Mouse (Mus musculus) cerebellum, adult (tissue): ENCODE results near the gene Grifin.

Source experiments
- ATAC-seq: cut with Nextera tagmentation; 2 replicates; pipeline ENCODE4 v1.9.2; 2017; ENCODE audit warnings: mild to moderate bottlenecking, moderate library complexity, mixed read lengths; ENCODE audit not compliant: insufficient number of reproducible peaks, low FRiP score, low TSS enrichment

The Grifin gene

DNA sequence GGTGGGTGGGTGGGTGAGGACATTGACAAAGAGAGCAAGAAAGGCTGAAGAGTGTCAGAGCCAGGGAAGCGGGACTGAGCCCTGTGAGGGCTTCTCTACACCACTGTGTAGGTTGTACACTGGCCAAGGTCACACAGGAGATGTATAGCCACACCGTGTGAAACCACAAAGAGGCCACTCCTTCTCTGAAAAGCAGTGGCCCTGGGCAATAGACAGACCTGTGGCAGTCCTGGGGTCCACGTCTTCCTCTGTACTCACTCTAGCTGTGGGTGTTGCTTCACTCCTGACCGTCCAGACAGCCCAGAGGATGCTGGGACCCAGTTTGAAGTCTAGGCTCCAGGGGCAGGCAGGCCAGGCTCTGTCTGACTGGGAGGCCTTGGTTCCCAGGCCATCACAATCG, 30.0 kb upstream of the Grifin start:
- ATAC-seq: no peak

DNA sequence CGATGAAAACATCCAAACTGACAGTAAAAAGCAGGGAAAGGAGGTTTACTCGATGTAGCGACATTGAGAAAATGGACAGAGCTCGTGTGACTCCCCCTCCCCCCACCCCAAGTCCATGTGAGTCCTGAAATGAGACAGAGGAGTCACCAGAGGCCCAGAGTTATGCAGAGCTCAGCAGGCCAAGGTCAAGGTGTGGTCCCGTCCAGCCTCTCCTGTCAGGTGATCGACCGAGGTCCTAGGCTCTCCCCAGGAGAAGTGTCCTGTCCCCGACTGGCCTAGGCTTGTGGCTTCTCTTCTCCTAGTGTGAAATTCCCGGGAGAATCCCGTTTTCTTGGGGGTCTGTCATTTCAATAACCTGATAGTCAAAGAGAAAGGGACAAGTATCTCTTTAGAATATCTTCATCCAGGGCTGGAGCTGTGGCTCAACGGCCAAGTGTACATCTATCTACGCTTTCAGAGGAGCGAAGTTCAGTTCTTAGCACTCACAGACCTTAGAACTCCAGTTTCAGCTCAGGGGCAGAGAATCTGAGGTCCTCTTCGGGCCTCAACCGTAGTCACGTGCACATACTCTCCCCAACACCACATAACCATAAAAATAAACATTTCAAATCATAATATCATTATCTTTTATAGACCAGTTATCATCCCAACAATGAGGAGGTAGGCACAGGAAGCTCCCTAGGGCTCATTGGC, 24.4 kb upstream of the Grifin start:
- no peak for ATAC-seq

DNA sequence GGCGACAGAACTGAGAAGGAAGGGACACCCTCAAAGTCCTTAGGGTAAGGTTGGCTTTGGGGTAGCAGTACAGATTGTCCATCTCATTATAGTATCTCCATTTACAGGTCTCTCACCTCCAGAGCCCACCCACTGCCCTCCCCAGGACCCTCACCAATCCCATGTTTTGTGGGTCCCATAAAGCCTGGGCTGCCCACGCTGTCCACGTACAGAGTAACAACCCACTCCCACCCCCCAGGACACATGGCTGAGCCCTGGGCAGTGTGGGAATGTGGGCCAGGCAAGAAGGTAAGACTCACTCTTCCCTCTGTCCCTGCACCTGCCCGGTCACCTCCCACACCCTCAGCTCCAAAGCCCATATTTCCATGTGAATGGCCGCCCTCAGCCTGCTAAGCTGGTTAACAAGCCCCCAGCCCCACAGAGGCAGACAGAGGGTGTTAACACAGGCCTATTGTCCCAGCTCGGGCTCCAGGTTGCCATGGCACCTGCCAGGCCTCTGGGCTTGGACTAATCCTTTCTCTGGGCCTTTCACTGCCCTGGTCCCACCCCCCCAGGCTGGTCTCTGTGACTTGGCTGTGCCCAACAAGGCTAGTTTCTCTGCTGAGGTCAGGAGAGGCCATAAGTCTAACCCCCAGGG, 19.0 kb upstream of the Grifin start:
- no peak for ATAC-seq

DNA sequence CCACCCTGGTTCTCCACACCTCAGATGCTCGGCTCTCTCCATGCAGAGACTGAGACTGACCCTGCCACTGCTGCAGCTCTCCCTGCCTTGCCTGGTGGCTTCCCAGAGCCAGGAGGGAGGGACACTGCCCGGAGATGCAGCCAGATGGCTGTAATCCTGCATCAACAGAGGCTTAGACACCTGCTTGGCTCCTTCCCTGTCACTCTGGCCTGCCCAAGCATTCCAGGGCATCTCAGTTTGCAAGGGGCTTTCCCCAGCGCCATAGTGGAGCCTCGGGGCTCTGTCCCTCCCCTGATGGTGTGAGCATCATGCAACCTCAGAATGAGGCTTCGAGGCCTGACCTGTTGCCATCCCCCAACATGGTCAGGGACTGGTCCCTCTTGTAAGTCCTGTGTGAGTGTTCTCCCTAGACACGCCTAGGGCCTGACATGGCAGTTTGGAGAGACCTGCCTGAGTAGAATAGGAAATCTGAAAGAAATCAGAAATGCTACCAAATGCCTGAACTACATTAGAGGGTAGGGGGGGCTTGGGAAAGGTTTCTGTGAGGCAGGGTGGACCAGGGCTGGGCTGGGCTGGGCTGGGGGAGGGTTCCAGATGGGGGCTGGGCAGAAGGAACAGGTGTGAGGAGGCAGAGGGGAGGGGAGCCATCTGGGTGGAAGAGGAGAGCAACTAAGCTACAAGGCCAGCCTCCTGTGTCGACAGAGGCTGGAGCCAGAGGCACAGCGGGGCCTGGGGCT, 18.3 kb upstream of the Grifin start:
- no peak for ATAC-seq

DNA sequence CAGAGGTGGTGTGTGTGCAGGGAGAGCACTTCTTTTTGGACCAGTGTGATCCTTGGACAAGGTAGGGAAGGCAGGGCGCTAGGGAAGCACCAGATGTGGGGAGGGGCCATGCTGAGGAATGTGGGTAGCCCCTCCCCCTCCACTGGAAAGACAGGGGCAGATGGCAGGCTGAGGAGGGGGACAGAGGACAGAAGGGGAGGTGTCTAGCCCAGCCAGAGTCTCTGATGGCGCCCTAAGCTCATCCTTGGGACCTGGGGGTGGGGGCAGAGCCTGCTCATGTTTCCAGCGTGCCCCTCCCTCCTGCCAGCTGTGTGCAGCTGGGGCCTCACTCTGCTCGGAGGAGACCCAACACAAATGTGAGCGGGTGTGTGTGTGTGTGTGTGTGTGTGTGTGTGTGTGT, 16.7 kb upstream of the Grifin start:
- no peak for ATAC-seq

DNA sequence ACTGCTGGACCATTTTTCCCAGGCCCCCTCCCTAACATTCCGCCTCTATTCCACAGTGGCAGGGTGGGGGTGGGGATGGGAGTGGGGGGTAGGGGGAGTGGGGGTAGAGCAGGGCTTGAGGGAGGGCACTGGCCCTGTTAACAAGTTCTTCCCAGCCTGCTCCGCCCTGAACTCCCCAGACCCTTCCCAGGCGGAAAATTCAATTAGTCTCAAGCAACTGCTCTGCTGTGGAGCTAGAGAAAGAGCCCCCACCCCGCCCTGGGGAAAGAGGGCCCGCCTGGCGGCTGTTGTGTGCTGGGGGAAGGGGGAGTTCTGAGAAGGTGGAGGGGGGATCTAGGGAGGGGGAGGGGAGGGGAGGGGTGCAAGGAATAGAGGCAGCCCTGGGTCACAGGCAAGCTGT, 14.9 kb upstream of the Grifin start:
- ATAC-seq: no peak

DNA sequence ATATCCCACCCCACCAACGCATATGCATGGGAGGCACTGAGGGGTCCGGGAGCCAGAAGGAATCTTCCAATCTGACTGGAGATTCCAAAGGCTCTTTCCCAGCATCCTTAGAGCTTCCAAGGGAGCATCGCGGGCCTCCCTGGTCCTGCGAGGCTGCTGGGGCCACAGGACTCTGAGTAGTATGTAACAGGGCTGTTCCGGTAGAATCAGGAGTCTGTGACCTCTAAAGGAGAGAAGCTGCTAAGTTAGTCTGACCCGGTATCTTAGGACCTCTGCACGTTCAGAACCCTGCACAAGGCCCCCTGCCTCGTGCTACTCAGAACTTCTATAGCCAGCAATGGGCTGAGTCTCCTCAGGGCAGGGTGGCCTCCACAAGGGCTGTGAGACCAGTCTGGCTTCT, 14.3 kb upstream of the Grifin start:
- ATAC-seq: no peak

DNA sequence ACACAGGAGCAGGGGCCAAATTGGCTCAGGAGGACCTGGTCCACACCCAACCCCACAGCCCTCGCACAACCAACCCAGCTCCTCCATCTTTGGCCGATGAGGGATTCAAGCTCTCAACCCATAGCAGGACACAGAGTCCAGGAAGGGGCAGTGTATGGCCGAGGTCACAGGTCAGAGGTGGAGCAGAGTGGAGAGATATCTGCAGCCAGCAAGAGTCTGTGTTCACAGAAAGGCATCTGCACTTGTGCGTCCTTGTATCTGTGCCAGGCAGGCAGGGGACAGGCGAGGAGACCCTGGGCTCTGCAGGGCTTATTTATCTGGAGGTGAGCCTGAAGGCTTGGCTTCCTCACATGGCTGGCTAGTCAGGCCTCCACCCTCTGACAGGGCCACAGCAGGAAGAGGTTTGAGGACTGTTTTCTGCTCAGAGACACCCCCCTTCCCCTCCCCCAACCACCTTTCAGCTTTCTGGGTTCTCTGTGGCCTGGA, 10.6 kb upstream of the Grifin start:
- ATAC-seq: no peak

DNA sequence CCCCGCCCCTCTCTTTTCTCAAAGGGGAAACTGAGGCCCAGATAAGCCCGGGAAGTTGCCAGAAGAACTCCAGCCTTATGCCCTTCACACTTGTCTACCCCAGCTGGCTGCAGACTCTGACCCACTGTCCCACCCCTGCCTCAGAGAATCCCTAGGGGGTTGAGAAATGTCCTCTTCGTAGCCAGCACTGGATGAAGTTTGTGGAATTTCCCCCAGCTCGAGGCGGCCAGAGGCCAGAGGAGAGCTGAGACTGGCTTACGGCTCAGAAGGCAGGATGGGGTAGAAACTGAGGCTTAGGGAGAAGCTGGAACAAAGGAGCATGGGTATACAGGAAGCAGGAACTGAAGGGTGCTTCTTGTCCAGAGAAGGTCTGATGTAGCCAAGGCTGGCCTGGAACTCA, 7.7 kb upstream of the Grifin start:
- ATAC-seq: no peak

DNA sequence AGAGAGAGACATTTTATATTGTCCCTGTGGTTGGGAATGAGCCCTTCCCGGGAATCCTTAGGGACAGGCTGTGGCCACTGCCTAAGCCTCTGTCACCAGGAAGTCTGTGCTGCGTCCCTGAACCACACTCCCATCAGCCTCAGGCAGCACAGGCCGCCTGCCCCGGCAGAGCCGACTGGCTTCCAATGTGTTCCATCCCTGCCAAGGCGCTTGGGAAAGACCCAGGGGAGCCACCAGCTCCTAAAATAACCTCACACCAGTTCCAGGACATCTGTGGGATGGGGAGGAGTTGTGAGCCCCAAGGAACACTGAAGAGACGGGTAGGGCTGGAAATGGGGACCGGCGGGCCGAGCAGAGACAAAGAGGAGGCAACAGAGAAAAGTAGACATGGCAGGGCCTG, 6.8 kb upstream of the Grifin start:
- ATAC-seq: no peak

DNA sequence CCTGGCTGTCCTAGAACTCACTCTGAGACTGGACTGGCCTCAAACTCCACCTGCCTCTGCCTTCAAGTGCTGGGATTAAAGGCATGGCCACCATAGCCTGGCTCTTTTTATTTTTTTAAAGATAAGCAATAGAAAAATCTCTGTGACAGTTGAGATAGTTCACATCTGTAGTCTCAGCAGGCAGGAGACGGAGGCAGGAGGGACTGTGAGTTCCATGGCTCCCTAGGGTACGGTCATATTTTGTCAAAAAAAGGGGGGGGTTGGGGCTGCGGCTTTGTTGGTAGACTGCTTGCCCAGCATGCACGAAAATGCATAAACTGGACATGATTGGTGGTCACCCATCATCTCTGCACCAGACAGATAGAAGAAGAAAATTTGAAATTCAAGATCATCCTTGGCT, 6.3 kb upstream of the Grifin start:
- ATAC-seq: no peak

DNA sequence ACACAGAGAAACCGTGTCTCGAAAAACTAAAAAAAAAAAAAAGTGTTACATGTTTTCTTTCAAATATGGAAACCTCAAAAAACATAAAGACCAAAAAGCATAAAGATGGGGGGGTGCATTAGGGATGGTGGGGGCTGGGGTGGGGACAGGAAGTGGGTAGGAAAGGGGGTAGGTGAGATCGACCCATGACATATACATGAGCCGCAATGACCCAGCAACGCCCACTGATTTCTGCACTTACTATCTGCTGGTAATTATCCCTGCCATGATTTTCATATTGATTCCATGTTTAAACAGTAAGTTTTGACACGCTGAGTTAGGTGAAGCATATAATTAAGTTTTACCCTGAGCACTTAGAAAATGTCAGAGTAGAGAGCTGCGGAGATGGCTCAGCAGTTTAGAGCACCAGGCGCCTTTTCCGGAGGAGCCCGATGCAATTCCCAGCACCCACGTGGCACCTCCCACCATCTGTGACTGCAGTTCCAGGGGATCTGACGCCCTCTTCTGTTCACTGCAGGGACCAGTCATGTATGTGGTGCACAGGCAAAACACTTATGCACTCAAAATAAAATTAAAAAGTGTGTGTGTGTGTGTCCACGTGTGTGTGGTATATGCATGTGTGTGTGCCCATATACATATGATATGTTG, 5.5 kb upstream of the Grifin start:
- no peak for ATAC-seq

DNA sequence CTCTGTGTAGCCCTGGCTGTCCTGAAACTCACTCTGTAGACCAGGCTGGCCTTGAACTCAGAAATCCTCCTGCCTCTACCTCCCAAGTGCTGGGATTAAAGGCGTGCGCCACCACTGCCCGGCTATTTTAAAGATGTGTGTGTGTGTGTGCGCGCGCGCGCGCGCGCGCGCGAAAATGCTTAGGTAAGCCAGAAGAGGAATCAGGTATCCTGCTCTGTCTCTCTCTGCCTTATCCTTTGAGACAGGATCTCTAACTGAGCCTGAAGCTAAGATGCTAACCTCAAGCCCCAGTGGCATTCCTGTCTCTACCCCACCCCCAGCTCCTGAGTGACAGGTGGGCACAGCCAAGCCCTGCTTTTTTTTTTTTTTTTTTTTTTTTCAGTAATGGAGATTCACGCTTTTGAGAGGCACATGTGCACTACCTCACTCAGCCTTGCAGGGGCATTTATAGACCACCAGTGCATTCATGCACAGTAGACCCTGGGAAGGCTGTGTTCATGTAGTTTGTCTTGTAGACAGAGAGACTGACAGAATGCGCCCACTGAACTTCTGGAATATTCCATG, 4.2 kb upstream of the Grifin start:
- no peak for ATAC-seq

DNA sequence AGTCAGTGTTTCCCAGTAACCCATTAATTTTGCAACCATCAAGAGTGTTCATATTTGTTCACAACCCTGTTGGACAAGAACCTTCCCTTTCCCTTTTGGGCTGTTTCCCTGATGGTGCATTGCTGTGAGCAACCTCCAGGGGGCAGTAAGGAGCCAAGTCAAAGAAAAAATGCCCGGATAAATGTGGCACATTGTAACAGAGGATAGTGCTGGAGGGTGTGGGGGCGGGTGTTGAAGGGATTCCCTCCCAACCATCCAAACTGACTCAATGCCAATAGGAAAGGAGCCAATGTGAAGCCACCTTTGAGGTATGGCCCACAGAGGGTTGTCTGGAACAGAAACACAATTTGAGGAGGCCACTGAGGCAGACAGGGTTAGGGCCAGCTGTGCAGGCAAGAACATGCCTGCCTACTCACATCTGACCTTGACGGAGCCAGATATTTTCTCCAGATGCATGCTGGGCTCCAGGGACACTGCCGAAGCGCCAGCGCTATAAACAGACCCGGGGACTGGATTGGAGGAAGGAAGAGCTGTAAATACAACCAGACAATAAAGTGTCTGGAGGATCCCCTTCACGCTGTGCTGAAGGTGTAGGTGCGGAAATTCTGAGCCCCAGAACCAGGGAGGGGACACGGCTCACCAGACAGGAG, 3.6 kb upstream of the Grifin start:
- ATAC-seq: no peak

DNA sequence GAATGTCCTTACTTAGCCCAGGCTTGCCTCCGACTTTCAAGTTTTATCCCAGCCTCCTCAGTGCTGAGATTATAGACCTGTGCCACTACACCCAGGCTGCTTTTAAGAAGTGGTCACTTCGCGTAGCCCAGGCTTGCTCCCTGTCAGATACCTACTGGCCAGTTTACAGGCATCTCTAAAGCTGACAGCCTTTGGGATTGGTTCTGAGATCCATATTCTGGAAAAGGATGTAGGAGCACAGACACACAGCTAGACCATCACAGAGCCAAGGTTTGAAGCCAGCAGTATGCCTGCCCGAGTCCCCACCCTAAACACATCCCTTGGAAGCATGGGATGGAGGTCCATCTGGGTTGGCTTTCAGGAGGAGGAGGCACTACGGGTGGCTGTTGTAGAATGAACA, 2.9 kb upstream of the Grifin start:
- ATAC-seq: no peak

DNA sequence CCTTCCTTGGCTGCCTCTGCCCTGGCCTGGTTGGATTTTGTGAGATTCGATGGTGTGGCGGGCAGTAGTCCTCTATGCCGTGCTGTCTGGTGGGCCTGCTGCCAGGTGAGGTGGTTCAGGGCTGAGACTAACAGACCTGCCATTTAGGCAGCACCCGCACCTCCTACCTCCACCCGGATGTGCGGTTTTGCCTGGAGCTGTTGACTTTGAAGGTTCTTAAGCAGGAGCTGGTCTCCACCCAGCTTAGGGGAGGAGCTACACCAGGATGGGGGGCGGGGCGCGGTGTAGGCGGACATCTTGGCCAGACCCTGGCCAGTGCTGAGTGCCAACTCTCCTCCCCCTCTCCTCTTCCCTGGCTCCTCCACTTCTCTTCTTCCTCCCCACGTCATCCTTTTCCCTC, 2.5 kb upstream of the Grifin start:
- ATAC-seq: no peak

DNA sequence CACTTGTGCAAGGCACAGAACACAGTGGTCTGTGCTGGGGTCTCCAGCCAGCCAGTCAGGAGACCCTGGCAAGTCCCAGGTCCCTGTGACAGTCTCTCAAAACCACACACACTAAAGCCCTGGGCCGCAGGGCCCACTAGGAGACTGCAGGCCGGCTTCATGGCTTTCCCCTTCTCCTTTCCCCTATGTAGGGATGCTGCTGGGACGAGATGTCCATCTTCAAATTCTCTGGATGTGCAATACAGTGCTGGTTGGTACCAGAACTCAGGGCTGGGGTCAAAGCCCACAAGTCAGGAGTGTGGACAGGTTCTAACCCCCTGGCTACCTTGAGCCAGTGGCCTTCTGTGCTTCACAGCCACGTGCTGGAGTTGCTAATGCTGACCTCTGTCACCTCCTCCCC, 1.4 kb upstream of the Grifin start:
- no peak for ATAC-seq

DNA sequence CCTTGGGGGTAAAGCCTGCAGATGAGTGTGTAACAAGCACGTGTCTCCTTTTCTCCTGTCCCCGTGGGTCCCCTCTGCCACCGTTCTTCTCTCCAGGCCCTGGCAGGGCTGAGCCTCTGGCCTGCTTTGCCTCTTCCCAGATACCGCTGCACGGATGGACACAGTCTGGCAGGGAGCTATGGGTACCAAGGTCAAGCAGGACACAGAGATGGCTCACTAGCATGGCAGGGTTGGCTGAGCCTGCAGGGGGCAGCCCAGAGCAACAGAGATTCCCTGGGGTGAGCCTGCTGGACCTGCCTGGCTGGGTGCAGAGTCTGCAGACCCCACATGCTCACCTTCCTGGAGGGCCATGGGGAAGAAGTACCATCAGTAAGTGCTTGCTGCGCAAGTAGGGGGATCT, 985 bp upstream of the Grifin start:
- ATAC-seq: no peak

DNA sequence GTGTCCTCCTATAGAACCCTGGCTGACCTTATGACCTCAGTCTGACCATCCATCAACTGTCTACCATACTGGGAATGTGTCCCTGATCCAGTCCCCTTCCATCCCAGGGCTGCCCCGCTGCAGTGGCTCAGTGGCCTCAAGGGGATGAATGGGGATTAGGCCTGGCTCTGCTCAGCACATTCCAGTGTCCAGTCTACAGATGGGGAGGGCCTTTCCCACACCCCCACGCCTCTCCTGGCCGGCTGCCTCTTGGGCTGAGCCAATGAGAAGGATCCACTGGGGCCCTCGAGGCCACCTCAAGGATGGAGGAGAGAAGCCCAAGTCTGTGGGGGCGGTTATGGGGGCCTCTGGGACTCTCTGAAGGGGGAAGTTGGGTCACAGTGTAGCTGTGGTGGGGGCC, 580 bp upstream of the Grifin start:
- ATAC-seq: no peak

DNA sequence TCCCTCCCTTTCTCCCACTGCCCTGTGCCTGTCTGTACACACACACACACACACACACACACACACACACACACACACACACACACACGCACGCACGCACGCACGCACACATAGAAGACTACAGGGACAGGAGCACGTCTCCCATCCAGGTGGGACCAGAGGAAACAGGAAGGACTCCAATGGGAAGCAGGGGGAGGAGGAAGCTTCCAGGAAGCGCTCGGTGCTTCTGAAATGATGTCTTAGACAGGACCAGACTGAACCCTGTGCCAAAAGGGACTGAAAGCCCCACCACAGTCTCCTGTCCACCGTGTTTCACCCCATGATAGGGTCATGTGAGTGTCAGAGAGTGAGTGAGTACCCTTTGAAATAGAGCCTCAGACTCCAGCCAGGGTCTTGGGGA, 2.3 kb downstream of the Grifin start:
- no peak for ATAC-seq
